Mouse (Mus musculus): Measurements from ENCODE around the gene Pkd1l2.

GRCm38 (mm10) chr8:117055097-117055496, 27.2 kb downstream of the Pkd1l2 start:
- no peak for TF ChIP-seq ZNF384 (IDR thresholded peaks at IDR 0.05; ENCODE audit: low read depth, low read length)
- TF ChIP-seq MAFK (IDR thresholded peaks at IDR 0.05; ENCODE audit: insufficient read depth, low read depth, low read length): no peak

Data from ES-E14 (cell line).